Mouse (Mus musculus): Measurements from ENCODE around the gene Fam129a. TPM values are rescaled to one million over a fixed set of nuclear protein-coding genes. Genes with fewer than 3 reads are reported as not detected.

Fam129a gene
- total RNA-seq, 2 experiments from 2014 or later: 124 to 180 TPM

- DNase-seq (ENCODE audit: low spot score in 2 of 2): no peak
These were observed 12.6 kb downstream of the Fam129a start for GRCm38 (mm10) chr1:151583457-151584181.

- DNase-seq (ENCODE audit: low spot score in 2 of 2): no peak
These were observed 13.1 kb downstream of the Fam129a start for GRCm38 (mm10) chr1:151584182-151584471.

GRCm38 (mm10) chr1:151584565-151585216 is 13.7 kb downstream of the Fam129a start:
- DNase-seq (ENCODE audit: low spot score in 2 of 2): no peak

- no peak for DNase-seq (ENCODE audit: low spot score in 2 of 2)
These were observed 14.7 kb downstream of the Fam129a start for GRCm38 (mm10) chr1:151585647-151586046.

GRCm38 (mm10) chr1:151592085-151593017 is 21.4 kb downstream of the Fam129a start:
- DNase-seq (ENCODE audit: low spot score in 2 of 2): no peak

GRCm38 (mm10) chr1:151594906-151595305 is 23.9 kb downstream of the Fam129a start:
- no peak for DNase-seq (ENCODE audit: low spot score in 2 of 2)

GRCm38 (mm10) chr1:151595600-151596299 is 24.8 kb downstream of the Fam129a start:
- no peak for DNase-seq (ENCODE audit: low spot score in 2 of 2)

GRCm38 (mm10) chr1:151596562-151596961 is 25.6 kb downstream of the Fam129a start:
- no peak for DNase-seq (ENCODE audit: low spot score in 2 of 2)

- DNase-seq (ENCODE audit: low spot score in 2 of 2): no peak
These were observed 26.8 kb downstream of the Fam129a start for GRCm38 (mm10) chr1:151597677-151598297.

GRCm38 (mm10) chr1:151598876-151599275 is 27.9 kb downstream of the Fam129a start:
- no peak for DNase-seq (ENCODE audit: low spot score in 2 of 2)

- DNase-seq (ENCODE audit: low spot score in 2 of 2): no peak
These were observed 33.3 kb downstream of the Fam129a start for GRCm38 (mm10) chr1:151604328-151604727.

- DNase-seq (ENCODE audit: low spot score in 2 of 2): peak in 1 of 2 experiments; percentile 17
These were observed 37.0 kb downstream of the Fam129a start for GRCm38 (mm10) chr1:151607957-151608356.

- peak in 1 of 2 experiments; percentile 23 for DNase-seq (ENCODE audit: low spot score in 2 of 2)
These were observed 39.6 kb downstream of the Fam129a start for GRCm38 (mm10) chr1:151610621-151611020.

GRCm38 (mm10) chr1:151614320-151614935 is 43.4 kb downstream of the Fam129a start:
- DNase-seq (ENCODE audit: low spot score in 2 of 2): no peak

GRCm38 (mm10) chr1:151615625-151616024 is 44.6 kb downstream of the Fam129a start:
- no peak for DNase-seq (ENCODE audit: low spot score in 2 of 2)

- peak; percentile 37 to 57 for DNase-seq (ENCODE audit: low spot score in 2 of 2)
These were observed 45.7 kb downstream of the Fam129a start for GRCm38 (mm10) chr1:151616555-151617205.

GRCm38 (mm10) chr1:151618251-151618650 is 47.3 kb downstream of the Fam129a start:
- no peak for DNase-seq (ENCODE audit: low spot score in 2 of 2)

GRCm38 (mm10) chr1:151619281-151619711 is 48.3 kb downstream of the Fam129a start:
- DNase-seq (ENCODE audit: low spot score in 2 of 2): no peak

- no peak for DNase-seq (ENCODE audit: low spot score in 2 of 2)
These were observed 49.7 kb downstream of the Fam129a start for GRCm38 (mm10) chr1:151620730-151621129.

Data from adrenal gland, adult 18-20 months (tissue).